Mouse (Mus musculus) embryonic facial prominence, embryonic 15.5 days (tissue): ENCODE data around the gene Tln2. TPM values are rescaled to one million over a fixed set of nuclear protein-coding genes. Genes with fewer than 3 reads are reported as not detected.
"Not testable (repeated sequence)": the region's sequence is repeated elsewhere in the genome, so short reads cannot be mapped to it uniquely, and the experiment has no call there.

Experiments
- ATAC-seq: fragments of 200-750 bp; cut with Nextera tagmentation; 2 replicates; pipeline ENCODE4 v1.8.0; 2017; ENCODE audit warnings: low read depth, moderate TSS enrichment; ENCODE audit not compliant: insufficient number of reproducible peaks, low FRiP score, low TSS enrichment
- H3K27ac ChIP-seq: fragments of 300-500 bp; sonication (generic); replicated peaks from 2 replicates; pipeline ENCODE4 v1.5.1; 2015; ENCODE audit warnings: mild to moderate bottlenecking, inconsistent platforms
- H3K27me3 ChIP-seq: fragments of 300-500 bp; sonication (generic); 2 replicates; pipeline ENCODE4 v1.6.1; 2015; ENCODE audit warnings: inconsistent platforms
- H3K36me3 ChIP-seq: fragments of 300-500 bp; sonication (generic); 2 replicates; pipeline ENCODE4 v1.6.1; 2015; ENCODE audit warnings: mild to moderate bottlenecking, inconsistent platforms
- H3K4me1 ChIP-seq: fragments of 300-500 bp; sonication (generic); 2 replicates; pipeline ENCODE4 v1.6.1; 2015; ENCODE audit warnings: inconsistent platforms
- H3K4me2 ChIP-seq: fragments of 300-500 bp; sonication (generic); replicated peaks from 2 replicates; pipeline ENCODE4 v1.6.1; 2015; ENCODE audit warnings: mild to moderate bottlenecking, inconsistent platforms
- H3K4me3 ChIP-seq: fragments of 300-500 bp; sonication (generic); replicated peaks from 2 replicates; pipeline ENCODE4 v1.5.1; 2015; ENCODE audit warnings: mild to moderate bottlenecking, inconsistent platforms
- H3K9ac ChIP-seq: fragments of 300-500 bp; sonication (generic); 2 replicates; pipeline ENCODE4 v1.6.1; 2015; ENCODE audit warnings: inconsistent platforms
- H3K9me3 ChIP-seq: fragments of 300-500 bp; sonication (generic); replicated peaks from 2 replicates; pipeline ENCODE4 v1.6.1; 2016; ENCODE audit warnings: inconsistent platforms
- WGBS: fragments of 180-500 bp; shearing (Covaris S2); methylation state at CpG from one replicate; pipeline ENCODE4 v1.1.7; 2015; 5-methylcytosine and 5-hydroxymethylcytosine counted together
- polyA plus RNA-seq: library from polyadenylated mRNA; unstranded; fragments of >200 nt; fragmentation: Nextera tagmentation; extraction: Ambion mirVana; gene quantifications from 2 replicates; pipeline ENCODE4 v1.2.1, GENCODE M21; 2015

The Tln2 gene
- polyA plus RNA-seq, 1 experiment from 2014 or later = 33.9 TPM

GRCm38 (mm10) chr9:67301571-67301970 is 257.9 kb downstream of the Tln2 start:
- Histone ChIP-seq H3K4me3 (no peak overlapping the region), H3K27ac (no peak overlapping the region), H3K4me2 (no peak overlapping the region), H3K27me3 (no peaks in the 10 kb centered on the region), H3K9ac (no peak overlapping the region), H3K9me3 (no peaks in the 10 kb centered on the region), H3K36me3 (peaks cover 13% of the 10 kb centered on the region; the same call in 1 of the 2 replicates), H3K4me1 (0 out of 2 replicates have a peak, but pooled peaks cover 10% of the 10 kb centered on the region)
- ATAC-seq = no peak
- WGBS = 80% methylated on average over 2 of the region's 2 CpGs

DNA sequence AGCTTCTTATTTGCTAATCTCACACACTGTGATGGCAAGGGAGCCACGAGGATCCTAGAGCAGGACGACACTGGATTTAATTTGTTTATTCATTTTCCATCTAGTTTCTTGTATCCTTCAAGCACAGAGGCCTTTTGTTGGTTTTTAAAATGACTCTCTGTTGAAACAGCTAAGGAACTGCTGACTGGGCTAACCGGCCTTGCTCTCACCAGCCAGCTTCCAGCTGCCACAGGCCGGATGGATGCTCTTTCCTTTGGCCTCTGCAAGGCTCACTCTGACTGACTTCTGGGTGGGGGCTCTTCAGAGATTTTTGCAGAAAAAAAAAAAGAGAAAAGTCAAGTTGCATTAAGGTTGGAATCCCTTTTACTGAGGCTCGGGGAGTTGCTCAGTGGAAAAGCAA is 258.7 kb downstream of the Tln2 start:
- 0 out of 2 replicates have a peak, but pooled peaks cover 10% of the 10 kb centered on the region for H3K4me1 ChIP-seq
- H3K27me3 ChIP-seq = no peaks in the 10 kb centered on the region
- ATAC-seq = no peak
- H3K36me3 ChIP-seq = peaks cover 13% of the 10 kb centered on the region; the same call in 1 of the 2 replicates
- no peak overlapping the region for H3K4me3 ChIP-seq
- H3K27ac ChIP-seq = no peak overlapping the region
- WGBS = 54% methylated on average over 5 of the region's 5 CpGs
- no peak overlapping the region for H3K4me2 ChIP-seq
- H3K9ac ChIP-seq = no peak overlapping the region
- H3K9me3 ChIP-seq = no peaks in the 10 kb centered on the region

- H3K36me3 ChIP-seq = peaks cover 17% of the 10 kb centered on the region
- no peaks in the 10 kb centered on the region for H3K27me3 ChIP-seq
- no peak overlapping the region for H3K27ac ChIP-seq
- no peak overlapping the region for H3K4me2 ChIP-seq
- H3K9me3 ChIP-seq = no peaks in the 10 kb centered on the region
- 37% methylated on average over 3 of the region's 3 CpGs for WGBS
- ATAC-seq = no peak
- H3K9ac ChIP-seq = no peak overlapping the region
- 0 out of 2 replicates have a peak, but pooled peaks cover 10% of the 10 kb centered on the region for H3K4me1 ChIP-seq
- H3K4me3 ChIP-seq = no peak overlapping the region
Observed at GRCm38 (mm10) chr9:67300346-67300745, 259.2 kb downstream of the Tln2 start.

- Histone ChIP-seq H3K4me2 (no peak overlapping the region), H3K9ac (no peak overlapping the region), H3K4me1 (0 out of 2 replicates have a peak, but pooled peaks cover 10% of the 10 kb centered on the region), H3K27ac (0 out of 2 replicates have a peak overlapping the region, but pooled peaks have one; percentile 11), H3K9me3 (no peaks in the 10 kb centered on the region), H3K27me3 (no peaks in the 10 kb centered on the region), H3K4me3 (no peak overlapping the region), H3K36me3 (peaks cover 17% of the 10 kb centered on the region)
- 59% methylated on average over 6 of the region's 6 CpGs for WGBS
- no peak for ATAC-seq
Observed at GRCm38 (mm10) chr9:67299164-67299563, 260.3 kb downstream of the Tln2 start.

DNA sequence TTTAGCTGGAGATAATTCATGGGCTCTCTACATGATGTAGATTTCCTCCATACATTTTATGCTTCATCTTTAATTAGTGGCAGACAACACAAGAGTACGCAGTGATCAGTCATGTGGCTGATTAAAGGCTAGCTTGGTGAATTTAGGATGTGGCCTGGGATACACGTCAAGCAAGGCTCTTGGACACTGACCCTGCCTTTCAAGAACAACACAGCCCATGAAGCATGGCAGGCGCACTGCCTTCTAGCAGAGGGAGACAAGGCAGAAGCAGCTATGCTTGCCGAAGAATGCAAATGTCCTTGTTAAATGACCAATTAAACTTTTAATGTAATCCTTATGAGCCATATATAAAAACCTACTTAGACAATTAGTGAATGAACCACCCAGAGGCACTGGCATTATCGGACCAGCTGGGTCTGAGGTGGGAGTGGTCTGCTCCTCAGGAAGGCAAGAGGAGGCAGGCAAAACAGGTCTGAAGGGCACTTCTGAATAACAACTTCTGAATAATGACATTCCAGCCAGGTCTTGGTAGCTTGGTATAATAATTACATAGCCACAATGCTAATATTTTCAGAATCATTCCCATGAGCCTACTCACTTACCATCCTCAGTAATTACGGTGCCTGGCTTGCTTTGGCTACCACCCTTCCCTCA is 262.1 kb downstream of the Tln2 start:
- ATAC-seq = no peak
- no peak overlapping the region for H3K4me3 ChIP-seq
- H3K27ac ChIP-seq = no peak overlapping the region
- WGBS = 77% methylated on average over 6 of the region's 6 CpGs
- H3K9me3 ChIP-seq = no peaks in the 10 kb centered on the region
- peaks cover 20% of the 10 kb centered on the region; the same call in 1 of the 2 replicates for H3K36me3 ChIP-seq
- H3K27me3 ChIP-seq = no peaks in the 10 kb centered on the region
- H3K4me1 ChIP-seq = 0 out of 2 replicates have a peak, but pooled peaks cover 10% of the 10 kb centered on the region
- no peak overlapping the region for H3K9ac ChIP-seq
- H3K4me2 ChIP-seq = no peak overlapping the region

DNA sequence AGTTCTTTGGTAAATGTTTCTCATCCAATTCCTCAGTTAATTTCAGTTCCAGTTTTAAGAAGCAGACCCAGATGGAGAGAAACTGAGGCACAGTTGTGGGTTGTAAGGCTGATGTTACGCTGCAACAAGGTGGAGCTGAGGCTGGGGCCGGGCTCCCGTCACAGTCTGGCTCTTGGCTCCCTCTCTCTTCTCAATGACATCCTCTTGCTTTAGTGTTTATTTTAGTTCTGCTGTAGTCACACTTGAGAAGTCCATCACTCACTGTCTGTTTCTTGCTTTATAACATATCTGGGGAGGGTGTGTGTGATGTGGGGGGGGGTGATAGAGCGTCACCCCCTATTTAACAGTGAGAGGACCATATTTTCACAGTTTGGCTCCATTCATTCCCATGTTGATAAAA is 272.0 kb downstream of the Tln2 start:
- no peak overlapping the region for H3K4me2 ChIP-seq
- H3K4me3 ChIP-seq = no peak overlapping the region
- no peaks in the 10 kb centered on the region for H3K4me1 ChIP-seq
- peaks cover 22% of the 10 kb centered on the region; the same call in 1 of the 2 replicates for H3K36me3 ChIP-seq
- H3K9me3 ChIP-seq = no peaks in the 10 kb centered on the region
- H3K27ac ChIP-seq = no peak overlapping the region
- ATAC-seq = no peak
- H3K9ac ChIP-seq = no peak overlapping the region
- H3K27me3 ChIP-seq = no peaks in the 10 kb centered on the region
- WGBS = 79% methylated on average over 4 of the region's 4 CpGs

- no peaks in the 10 kb centered on the region for H3K9me3 ChIP-seq
- no peak overlapping the region for H3K4me2 ChIP-seq
- no peak overlapping the region for H3K4me3 ChIP-seq
- no peak overlapping the region for H3K27ac ChIP-seq
- H3K9ac ChIP-seq = no peak overlapping the region
- peaks cover 22% of the 10 kb centered on the region; the same call in 1 of the 2 replicates for H3K36me3 ChIP-seq
- H3K4me1 ChIP-seq = no peaks in the 10 kb centered on the region
- H3K27me3 ChIP-seq = no peaks in the 10 kb centered on the region
- WGBS = 86% methylated on average over 3 of the region's 3 CpGs
- no peak for ATAC-seq
Observed at GRCm38 (mm10) chr9:67286801-67287200, 272.7 kb downstream of the Tln2 start.

- Histone ChIP-seq H3K9ac (no peak overlapping the region), H3K4me1 (no peaks in the 10 kb centered on the region), H3K4me3 (no peak overlapping the region), H3K9me3 (no peaks in the 10 kb centered on the region), H3K27ac (no peak overlapping the region), H3K4me2 (no peak overlapping the region), H3K36me3 (peaks cover 22% of the 10 kb centered on the region; the same call in 1 of the 2 replicates), H3K27me3 (no peaks in the 10 kb centered on the region)
- ATAC-seq = no peak
- 70% methylated on average over 3 of the region's 3 CpGs for WGBS
Observed at GRCm38 (mm10) chr9:67285544-67285943, 274.0 kb downstream of the Tln2 start.

- Histone ChIP-seq H3K27me3 (no peaks in the 10 kb centered on the region), H3K4me2 (no peak overlapping the region), H3K27ac (no peak overlapping the region), H3K4me1 (no peaks in the 10 kb centered on the region), H3K9me3 (no peaks in the 10 kb centered on the region), H3K36me3 (peaks cover 9% of the 10 kb centered on the region; the same call in 1 of the 2 replicates), H3K9ac (no peak overlapping the region), H3K4me3 (no peak overlapping the region)
- no peak for ATAC-seq
- 69% methylated on average over 6 of the region's 6 CpGs for WGBS
Observed at GRCm38 (mm10) chr9:67281812-67282211, 277.7 kb downstream of the Tln2 start.

- H3K27ac ChIP-seq, H3K9me3 ChIP-seq, H3K4me1 ChIP-seq, H3K36me3 ChIP-seq, H3K27me3 ChIP-seq, H3K4me2 ChIP-seq, H3K4me3 ChIP-seq, H3K9ac ChIP-seq, ATAC-seq: not testable (repeated sequence)
Observed at GRCm38 (mm10) chr9:67280311-67280710, 279.2 kb downstream of the Tln2 start.

DNA sequence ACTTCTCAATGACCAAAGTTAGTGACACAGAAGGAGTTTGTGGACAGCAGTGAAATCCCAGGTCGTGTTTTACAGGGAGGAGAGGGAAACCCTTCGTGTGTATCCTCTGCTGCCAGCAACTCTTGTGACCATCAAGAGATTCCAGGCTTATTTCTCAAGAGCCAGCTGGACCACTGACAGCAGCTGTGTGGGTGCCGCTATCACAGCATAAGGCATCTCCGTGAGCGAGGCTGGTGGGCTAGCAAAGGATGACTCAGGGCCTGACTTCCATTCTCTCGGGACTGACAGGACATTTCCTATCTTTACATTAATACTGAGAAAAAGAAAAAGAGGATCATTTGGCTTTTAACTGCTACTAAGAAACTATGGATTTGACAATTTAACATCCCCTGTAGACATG is 283.1 kb downstream of the Tln2 start:
- Histone ChIP-seq H3K9ac (no peak overlapping the region), H3K4me2 (no peak overlapping the region), H3K36me3 (peaks cover 14% of the 10 kb centered on the region), H3K9me3 (no peaks in the 10 kb centered on the region), H3K4me3 (no peak overlapping the region), H3K27me3 (no peaks in the 10 kb centered on the region), H3K4me1 (peaks cover 5% of the 10 kb centered on the region; the same call in 1 of the 2 replicates), H3K27ac (no peak overlapping the region)
- WGBS = 89% methylated on average over 6 of the region's 6 CpGs
- no peak for ATAC-seq

- peaks cover 25% of the 10 kb centered on the region for H3K4me1 ChIP-seq
- no peak for ATAC-seq
- H3K9me3 ChIP-seq = no peaks in the 10 kb centered on the region
- no peak overlapping the region; the same call in 1 of the 2 replicates for H3K27ac ChIP-seq
- no peak overlapping the region for H3K4me3 ChIP-seq
- WGBS = 47% methylated on average over 3 of the region's 3 CpGs
- H3K4me2 ChIP-seq = no peak overlapping the region
- H3K9ac ChIP-seq = no peak overlapping the region
- H3K36me3 ChIP-seq = peaks cover 14% of the 10 kb centered on the region
- no peaks in the 10 kb centered on the region for H3K27me3 ChIP-seq
Observed at GRCm38 (mm10) chr9:67274296-67274695, 285.2 kb downstream of the Tln2 start.
